Mouse (Mus musculus): ENCODE results near the gene Dmrta1. TPM values are rescaled to one million over a fixed set of nuclear protein-coding genes. Genes with fewer than 3 reads are reported as not detected.
"Not testable (repeated sequence)": the region's sequence is repeated elsewhere in the genome, so short reads cannot be mapped to it uniquely, and the experiment has no call there.

Gene Dmrta1
- polyA plus RNA-seq, 1 experiment from 2014 or later = 0.27 TPM

- Histone ChIP-seq H3K27me3 (replicated peaks) (no peaks in the 10 kb centered on the region), H3K4me1 (peaks cover 5% of the 10 kb centered on the region), H3K4me2 (no peak overlapping the region), H3K36me3 (replicated peaks) (no peaks in the 10 kb centered on the region), H3K4me3 (no peak overlapping the region), H3K9ac (no peak overlapping the region), H3K27ac (no peak overlapping the region), H3K9me3 (no peaks in the 10 kb centered on the region)
- peak; percentile 80 for ATAC-seq (replicated peaks)
- WGBS = 18% methylated on average over 5 of the region's 5 CpGs
Measured at GRCm38 (mm10) chr4:89678713-89679112, 523 bp upstream of the Dmrta1 start.

- Histone ChIP-seq H3K27me3 (replicated peaks) (peaks cover 34% of the 10 kb centered on the region), H3K4me2 (peak overlapping the region; percentile 85), H3K4me1 (peaks cover 10% of the 10 kb centered on the region), H3K36me3 (replicated peaks) (no peaks in the 10 kb centered on the region), H3K4me3 (peak overlapping the region; percentile 61), H3K9me3 (no peaks in the 10 kb centered on the region), H3K9ac (peak overlapping the region; percentile 48), H3K27ac (no peak overlapping the region)
- ATAC-seq (replicated peaks) = peak; percentile 85
- WGBS = under 1% methylated on average over 78 of the region's 78 CpGs
Measured at GRCm38 (mm10) chr4:89687961-89688803, 8.9 kb downstream of the Dmrta1 start.

GRCm38 (mm10) chr4:89688804-89689497 lies 9.7 kb downstream of the Dmrta1 start:
- H3K27ac ChIP-seq = no peak overlapping the region
- peak overlapping the region; percentile 48 for H3K9ac ChIP-seq
- peaks cover 34% of the 10 kb centered on the region for H3K27me3 ChIP-seq (replicated peaks)
- peak overlapping the region; percentile 61 for H3K4me3 ChIP-seq
- peak overlapping the region; percentile 85 for H3K4me2 ChIP-seq
- H3K36me3 ChIP-seq (replicated peaks) = no peaks in the 10 kb centered on the region
- 3% methylated on average over 16 of the region's 16 CpGs for WGBS
- no peaks in the 10 kb centered on the region for H3K9me3 ChIP-seq
- ATAC-seq (replicated peaks) = peak; percentile 15; the same call in 1 of the 2 replicates
- H3K4me1 ChIP-seq = peaks cover 10% of the 10 kb centered on the region

GRCm38 (mm10) chr4:89691936-89692335 lies 12.7 kb downstream of the Dmrta1 start:
- ATAC-seq (replicated peaks) = no peak
- Histone ChIP-seq H3K9me3 (no peaks in the 10 kb centered on the region), H3K36me3 (replicated peaks) (no peaks in the 10 kb centered on the region), H3K4me1 (peaks cover 10% of the 10 kb centered on the region), H3K9ac (no peak overlapping the region), H3K4me3 (no peak overlapping the region), H3K27ac (no peak overlapping the region), H3K4me2 (no peak overlapping the region), H3K27me3 (replicated peaks) (peaks cover 30% of the 10 kb centered on the region)
- WGBS = 79% methylated on average over 6 of the region's 6 CpGs

GRCm38 (mm10) chr4:89692780-89693179 lies 13.5 kb downstream of the Dmrta1 start:
- H3K36me3 ChIP-seq (replicated peaks) = no peaks in the 10 kb centered on the region
- H3K4me2 ChIP-seq = no peak overlapping the region
- H3K4me1 ChIP-seq = peaks cover 10% of the 10 kb centered on the region
- ATAC-seq (replicated peaks) = no peak
- no peak overlapping the region for H3K4me3 ChIP-seq
- no peaks in the 10 kb centered on the region for H3K9me3 ChIP-seq
- H3K27me3 ChIP-seq (replicated peaks) = peaks cover 23% of the 10 kb centered on the region
- H3K27ac ChIP-seq = no peak overlapping the region
- 24% methylated on average over 1 of the region's 1 CpGs for WGBS
- H3K9ac ChIP-seq = no peak overlapping the region

- no peak for ATAC-seq (replicated peaks)
- WGBS = 77% methylated on average over 5 of the region's 5 CpGs
- Histone ChIP-seq H3K4me1 (no peaks in the 10 kb centered on the region), H3K4me2 (no peak overlapping the region), H3K27ac (no peak overlapping the region), H3K27me3 (replicated peaks) (0 out of 2 replicates have a peak, but pooled peaks cover 2% of the 10 kb centered on the region), H3K9me3 (no peaks in the 10 kb centered on the region), H3K36me3 (replicated peaks) (no peaks in the 10 kb centered on the region), H3K4me3 (no peak overlapping the region), H3K9ac (no peak overlapping the region)
Measured at GRCm38 (mm10) chr4:89695589-89695988, 16.4 kb downstream of the Dmrta1 start.

GRCm38 (mm10) chr4:89697951-89698350 lies 18.7 kb downstream of the Dmrta1 start:
- no peaks in the 10 kb centered on the region for H3K36me3 ChIP-seq (replicated peaks)
- no peak overlapping the region for H3K4me3 ChIP-seq
- H3K9me3 ChIP-seq = no peaks in the 10 kb centered on the region
- ATAC-seq (replicated peaks) = no peak
- no peak overlapping the region for H3K9ac ChIP-seq
- H3K27ac ChIP-seq = no peak overlapping the region
- no peak overlapping the region for H3K4me2 ChIP-seq
- no peaks in the 10 kb centered on the region for H3K4me1 ChIP-seq
- no peaks in the 10 kb centered on the region for H3K27me3 ChIP-seq (replicated peaks)

GRCm38 (mm10) chr4:89723526-89724190 lies 44.4 kb downstream of the Dmrta1 start:
- WGBS = 82% methylated on average over 1 of the region's 1 CpGs
- H3K36me3 ChIP-seq (replicated peaks); H3K4me2 ChIP-seq; H3K9ac ChIP-seq; H3K4me1 ChIP-seq; H3K27ac ChIP-seq; H3K9me3 ChIP-seq; ATAC-seq (replicated peaks); H3K27me3 ChIP-seq (replicated peaks); H3K4me3 ChIP-seq: not testable (repeated sequence)
